Mouse (Mus musculus) subcutaneous adipose tissue, adult 2 months (tissue): ENCODE data around the gene Ikzf5. TPM values are rescaled to one million over a fixed set of nuclear protein-coding genes. Genes with fewer than 3 reads are reported as not detected.

ENCODE experiments used
- polyA plus RNA-seq: library from polyadenylated mRNA; depleted of rRNA; stranded (reverse); fragments of >200 nt; gene quantifications from 2 replicates; pipeline ENCODE4 v1.2.3, GENCODE M21; 2012; ENCODE audit warnings: low replicate concordance; rRNA removed

Ikzf5 gene
- 11.9 and 17.3 TPM in 2 replicates for polyA plus RNA-seq

DNA sequence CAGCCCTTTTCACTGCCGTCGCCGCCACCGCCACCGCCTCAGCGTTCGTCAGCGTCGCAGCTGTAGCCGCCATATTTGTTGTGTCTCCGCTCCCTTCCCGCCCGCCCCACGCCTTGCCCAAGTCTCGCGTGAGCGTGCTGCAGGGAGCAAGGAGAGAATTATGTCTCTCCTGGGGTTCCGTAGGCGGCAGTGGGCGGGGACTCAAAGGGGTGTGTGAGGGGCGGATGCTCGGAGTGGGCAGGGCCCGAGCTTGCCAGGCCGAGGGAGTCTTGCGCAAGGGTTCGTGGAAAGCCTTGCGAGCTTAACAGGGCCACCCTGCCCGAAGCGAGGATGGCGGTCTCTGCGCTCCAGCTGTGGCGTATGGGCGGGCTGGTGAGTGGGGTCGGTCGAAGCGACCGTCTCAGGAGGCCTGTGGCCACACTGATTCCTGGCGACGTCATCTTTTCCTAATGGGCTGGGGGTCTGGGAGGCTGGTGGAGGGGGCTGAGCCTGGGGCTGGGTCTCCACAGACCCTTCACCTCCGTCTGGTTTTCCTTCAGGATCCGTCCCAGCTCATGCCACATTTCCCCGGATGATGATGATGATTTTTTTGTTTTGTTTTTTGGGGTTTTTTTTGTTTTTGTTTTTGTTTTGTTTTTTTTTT is at the start of gene Ikzf5, which contains the start of gene Acadsb:
Gene Ikzf5 (minus strand): TSS at position 106 of the 643 bp plus-strand sequence.
Gene Acadsb (plus strand): TSS at position 186 of the 643 bp plus-strand sequence.

DNA sequence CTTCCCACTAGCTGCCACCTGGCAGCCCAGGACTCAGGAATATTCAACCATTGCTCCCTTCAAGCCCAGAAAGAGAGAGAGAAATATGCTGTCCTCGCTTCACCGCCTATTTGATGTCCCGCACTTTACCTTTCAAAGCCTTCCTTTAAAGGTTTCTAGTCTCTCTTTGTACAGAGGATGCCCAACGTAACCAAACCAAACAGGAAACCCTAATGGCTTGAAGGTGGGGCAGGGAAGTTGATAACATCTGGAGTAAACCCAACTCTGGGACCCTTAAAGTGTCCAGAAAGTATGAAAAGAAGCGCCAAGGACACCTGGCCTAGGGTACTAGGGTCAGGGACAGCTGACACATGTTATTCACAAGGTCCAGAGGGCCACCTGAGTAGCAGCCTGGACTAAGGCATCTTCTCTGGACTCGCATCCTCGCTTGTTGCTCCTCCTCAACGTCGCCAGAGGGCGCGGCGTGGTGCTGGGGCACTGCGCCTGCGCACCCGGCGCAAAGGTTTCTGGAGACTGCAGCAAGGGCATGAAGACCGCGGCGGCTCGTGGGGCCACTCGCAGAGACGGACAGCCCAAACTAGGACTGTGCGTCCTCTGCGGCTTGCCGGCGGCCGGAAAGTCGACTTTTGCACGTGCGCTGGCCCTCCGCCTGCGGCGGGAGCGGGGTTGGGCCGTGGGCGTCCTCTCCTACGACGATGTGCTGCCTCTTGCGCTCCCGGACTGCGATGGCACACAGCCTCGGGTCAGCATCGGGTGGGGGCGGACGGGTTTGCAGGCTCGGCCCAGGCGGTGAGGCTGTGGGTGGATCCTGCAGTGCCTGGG is 39.5 kb downstream of the Ikzf5 start, which contains the start of gene Pstk:
Gene Pstk (plus strand): TSS at position 494 of the 822 bp plus-strand sequence.

DNA sequence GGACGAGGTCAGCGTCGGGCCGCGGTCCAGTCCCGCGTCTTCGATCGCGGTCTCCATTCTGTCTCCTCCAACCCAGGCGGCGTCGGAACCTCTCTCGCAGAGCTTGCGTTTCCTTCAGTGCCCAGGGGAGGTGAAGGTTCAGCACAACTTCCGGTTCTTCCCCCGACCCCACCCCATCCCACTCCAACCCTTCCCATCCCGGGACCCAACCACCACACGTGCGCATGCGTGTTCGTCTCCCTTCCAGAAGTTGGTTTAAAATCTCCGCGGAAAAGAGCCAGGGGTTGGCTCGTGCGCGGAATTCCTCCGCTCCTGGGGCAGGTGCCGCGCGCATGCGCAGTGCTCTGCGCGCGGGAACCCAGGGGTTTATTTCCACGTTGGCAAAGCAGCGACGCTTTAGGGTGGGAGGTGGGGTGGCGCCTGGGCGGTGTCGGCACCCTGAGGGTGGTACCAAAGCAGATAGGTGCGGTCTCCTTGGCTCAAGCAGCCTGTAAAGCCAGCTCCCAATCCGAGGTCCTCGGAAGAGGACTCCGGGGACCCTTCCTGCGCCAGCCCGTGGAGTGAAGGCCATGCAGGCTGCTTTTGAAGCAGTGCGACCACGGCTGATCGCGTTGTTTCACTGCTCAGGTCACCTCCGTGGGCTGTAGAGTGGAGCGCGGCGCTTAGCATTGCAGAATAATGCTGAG is 47.6 kb downstream of the Ikzf5 start, which contains the start of gene 2310057M21Rik:
Gene 2310057M21Rik (minus strand): TSS at position 145 of the 686 bp plus-strand sequence.

Other genes starting within 250 kb of the Ikzf5 start
- not detected in 2 replicates for gene 5430419D17Rik, start 236.1 kb downstream of the Ikzf5 start, polyA plus RNA-seq
- 0.49 and 2.1 TPM in 2 replicates for gene Cuzd1, start 88.2 kb downstream of the Ikzf5 start, polyA plus RNA-seq
- not detected in 2 replicates for gene Fam24b, start 81.0 kb downstream of the Ikzf5 start, polyA plus RNA-seq
- gene Fam24a, start 76.7 kb downstream of the Ikzf5 start, polyA plus RNA-seq = not detected in 2 replicates
- 5.7 and 7.4 TPM in 2 replicates for gene 2310057M21Rik, start 47.8 kb downstream of the Ikzf5 start, polyA plus RNA-seq
- 41.3 and 57.2 TPM in 2 replicates for gene Pstk, start 39.4 kb downstream of the Ikzf5 start, polyA plus RNA-seq
- 28.5 and 40.5 TPM in 2 replicates for gene Acadsb, start 80 bp upstream of the Ikzf5 start, polyA plus RNA-seq
- gene Hmx3, start 132.3 kb upstream of the Ikzf5 start, polyA plus RNA-seq = not detected in 2 replicates
- gene Hmx2, start 138.3 kb upstream of the Ikzf5 start, polyA plus RNA-seq = not detected in 2 replicates
- 68.4 and 94.8 TPM in 2 replicates for gene Bub3, start 149.7 kb upstream of the Ikzf5 start, polyA plus RNA-seq